Mouse (Mus musculus) induced T-regulatory cell, adult 2 months (primary cell): ENCODE measurements at regions not wholly inside any gene's neighbourhood (a gene's known extent, or its start where the extent isn't known, plus 50 kb on each side); places are given as distances from the start of the nearest gene placed in this dataset.

Experiments
- DNase-seq: peaks from one replicate; pipeline ENCODE4 v3.0.0-alpha.2; 2012; ENCODE audit warnings: low read depth

DNA sequence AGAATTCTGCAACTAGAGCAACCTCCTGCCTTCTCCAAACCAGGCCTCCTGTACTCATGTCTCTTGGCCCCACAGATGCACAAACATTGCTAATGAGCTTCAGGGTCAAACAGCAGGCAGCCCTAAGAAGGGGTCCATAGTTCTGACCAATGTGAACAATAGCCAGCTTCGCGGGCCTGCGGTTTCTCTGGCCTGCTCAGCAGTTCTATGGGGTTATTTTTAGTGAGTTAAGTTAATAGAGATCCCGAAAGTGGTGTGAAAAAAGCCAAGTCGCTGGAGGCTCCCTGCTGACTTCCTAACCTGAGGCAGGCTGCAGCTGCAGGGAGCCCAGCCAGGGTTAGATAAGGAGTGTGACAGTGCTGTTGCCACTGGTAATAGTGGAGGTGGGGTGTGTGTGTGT, 106.6 kb downstream of the Pdcd6ip start:
- no peak for DNase-seq

DNA sequence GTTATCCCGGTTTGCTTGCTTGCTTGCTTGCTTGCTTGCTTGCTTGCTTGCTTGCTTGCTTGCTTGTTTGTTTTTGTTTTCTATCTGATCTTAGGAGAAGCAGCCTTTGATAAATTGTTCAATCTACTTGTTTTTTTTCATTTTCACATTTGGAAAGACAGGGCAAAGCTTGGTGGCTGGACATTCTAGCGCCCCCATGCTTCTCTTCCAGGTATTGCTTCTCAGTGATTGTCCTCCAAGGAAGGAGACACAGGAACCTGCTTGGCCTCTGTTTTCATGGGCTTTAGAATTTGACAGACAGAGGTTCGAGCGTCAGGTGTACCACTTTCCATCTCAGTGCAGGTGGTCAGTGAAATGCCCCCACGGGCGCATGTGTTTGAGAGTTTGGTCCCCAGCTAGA, 120.8 kb downstream of the Pdcd6ip start:
- DNase-seq = no peak

DNA sequence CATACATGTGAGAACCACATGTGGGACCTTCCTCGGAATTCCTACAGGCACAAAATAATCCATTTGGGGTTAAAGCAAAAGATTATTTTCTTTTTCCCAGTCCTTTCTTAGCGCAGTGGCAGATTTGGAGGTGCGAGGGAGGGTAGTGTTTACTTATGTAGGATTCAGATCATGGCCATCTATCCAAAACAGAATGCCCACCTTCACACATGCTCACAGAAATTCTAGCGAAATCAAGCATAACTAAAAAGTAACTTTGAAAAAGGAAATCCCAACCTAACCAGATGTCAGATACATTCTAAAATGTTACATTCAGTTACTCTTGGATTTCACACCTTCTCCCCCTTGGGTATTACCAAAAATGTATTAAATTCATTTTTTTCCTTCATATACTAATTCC, 121.6 kb downstream of the Pdcd6ip start:
- no peak for DNase-seq

- no peak for DNase-seq
Observed at GRCm38 (mm10) chr9:113578221-113578620, 129.8 kb downstream of the Pdcd6ip start.

- no peak for DNase-seq
Observed at GRCm38 (mm10) chr9:113568849-113569248, 139.2 kb downstream of the Pdcd6ip start.

DNA sequence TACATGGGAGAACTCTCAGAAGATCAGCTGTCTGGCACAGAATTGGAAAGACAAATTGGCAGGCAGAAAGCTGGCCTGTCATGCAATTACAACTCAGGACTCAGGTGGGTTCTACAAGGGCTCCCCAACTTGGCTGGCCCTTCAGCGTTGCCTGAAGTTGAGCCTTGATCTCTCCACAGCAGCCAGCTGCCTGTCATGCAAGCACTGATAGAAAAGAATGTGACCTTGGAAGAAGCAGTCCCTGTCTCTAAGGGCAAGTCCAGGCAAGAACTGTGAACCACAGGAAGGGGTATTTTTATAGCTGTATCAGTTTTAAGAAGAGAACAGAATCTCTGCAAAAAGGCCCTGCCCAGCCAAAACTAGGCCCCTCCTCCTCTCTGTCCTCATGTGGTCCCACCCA, 140.4 kb downstream of the Pdcd6ip start:
- no peak for DNase-seq

GRCm38 (mm10) chr9:113566620-113567019, 141.4 kb downstream of the Pdcd6ip start:
- DNase-seq = no peak

DNA sequence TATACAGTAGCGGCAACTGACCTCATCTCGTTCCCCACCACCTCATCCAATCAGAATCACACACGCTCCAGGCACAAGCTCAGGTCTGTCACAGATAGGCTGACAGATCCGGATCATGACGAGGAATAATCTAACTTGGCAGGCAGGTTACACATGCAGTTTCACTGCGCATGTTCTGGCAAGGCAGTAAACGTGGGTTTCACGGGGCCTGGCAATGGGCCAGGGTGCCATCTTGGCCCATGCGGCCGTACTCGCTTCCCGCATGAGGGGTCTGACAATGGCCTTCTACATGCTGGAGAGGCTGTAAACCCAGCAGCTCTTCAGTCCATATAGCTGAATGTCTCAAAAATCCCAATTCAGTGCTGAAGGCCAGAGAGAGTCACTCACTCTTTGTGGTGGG, 154.1 kb downstream of the Pdcd6ip start:
- no peak for DNase-seq

GRCm38 (mm10) chr9:113547458-113547857, 160.6 kb downstream of the Pdcd6ip start:
- DNase-seq = no peak

GRCm38 (mm10) chr9:113528586-113528985, 179.5 kb downstream of the Pdcd6ip start:
- peak; percentile 40 for DNase-seq

DNA sequence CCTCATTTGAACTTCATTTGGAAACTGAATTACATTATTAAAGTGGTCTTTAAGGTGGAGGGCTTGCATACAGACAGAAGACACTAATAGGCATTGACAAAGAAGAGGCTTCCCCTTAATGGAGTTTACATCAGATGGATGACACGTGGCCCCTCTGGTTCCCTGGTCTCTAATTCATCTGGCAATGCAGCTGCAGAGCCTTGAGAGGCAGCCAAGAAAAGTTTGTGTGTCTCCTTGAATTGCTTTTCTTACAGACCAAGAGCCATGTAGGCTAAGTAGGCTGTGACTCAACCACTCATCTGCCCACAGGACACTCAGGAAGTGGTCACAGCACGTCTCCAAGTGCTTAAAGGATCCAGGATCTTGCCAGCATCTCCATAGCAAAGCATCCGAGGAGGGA, 183.8 kb downstream of the Pdcd6ip start:
- no peak for DNase-seq

DNA sequence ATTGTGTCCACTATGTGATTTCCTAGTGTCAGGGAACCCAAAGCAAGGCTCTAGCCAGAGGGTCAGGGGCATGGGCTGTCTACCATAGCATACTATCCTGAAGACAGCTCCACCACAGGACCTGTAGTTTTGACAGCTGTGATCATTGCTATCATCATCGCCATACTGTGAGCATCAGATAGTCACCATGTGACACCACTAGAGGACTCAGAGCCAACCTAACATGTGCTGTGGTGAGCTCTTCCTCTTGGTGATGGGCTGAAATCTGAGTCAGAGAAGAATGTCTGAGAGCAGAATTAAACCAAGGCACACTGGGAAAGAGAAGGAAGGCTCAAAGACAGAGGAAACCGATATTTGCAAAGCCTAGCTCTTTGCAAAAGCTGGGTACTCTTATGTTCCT, 184.9 kb downstream of the Pdcd6ip start:
- no peak for DNase-seq

- DNase-seq = no peak
Observed at GRCm38 (mm10) chr9:113519727-113520126, 188.3 kb downstream of the Pdcd6ip start.

DNA sequence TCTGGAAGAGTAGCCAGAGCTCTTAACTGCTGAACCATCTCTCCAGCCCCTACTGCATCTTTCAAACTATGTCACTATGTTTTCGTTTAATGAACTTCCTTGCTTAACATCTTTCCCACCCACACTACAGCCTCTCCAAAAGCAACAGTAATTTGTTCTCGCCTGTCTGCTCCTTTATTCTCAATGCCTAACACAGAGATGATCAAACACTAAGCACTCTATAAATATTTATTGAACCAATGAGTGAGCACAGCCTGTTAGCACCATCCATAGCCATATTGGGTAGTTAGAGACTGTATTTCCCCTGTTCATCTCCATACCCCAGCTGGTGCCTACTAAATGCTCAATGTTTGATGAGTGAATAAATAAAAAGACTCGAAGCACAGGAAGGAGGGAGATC, 189.6 kb downstream of the Pdcd6ip start:
- no peak for DNase-seq

GRCm38 (mm10) chr9:113517756-113518155, 190.3 kb downstream of the Pdcd6ip start:
- no peak for DNase-seq

DNA sequence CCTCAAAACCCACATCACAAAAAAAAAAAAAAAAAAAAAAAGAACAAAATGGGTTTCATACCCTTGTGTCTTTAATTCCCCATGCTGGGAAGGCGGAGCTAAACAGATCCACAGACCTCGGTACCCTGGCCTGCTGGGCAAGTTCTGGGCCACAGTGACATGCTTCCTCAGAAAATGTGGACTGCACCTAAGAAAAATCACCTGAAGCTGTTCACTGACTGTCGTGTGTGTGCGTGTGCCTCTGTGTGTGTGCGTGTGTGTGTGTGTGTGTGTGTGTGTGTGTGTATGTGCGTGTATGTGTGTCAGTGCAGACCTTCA, 192.4 kb downstream of the Pdcd6ip start:
- no peak for DNase-seq

GRCm38 (mm10) chr9:113514846-113515702, 193.0 kb downstream of the Pdcd6ip start:
- no peak for DNase-seq

DNA sequence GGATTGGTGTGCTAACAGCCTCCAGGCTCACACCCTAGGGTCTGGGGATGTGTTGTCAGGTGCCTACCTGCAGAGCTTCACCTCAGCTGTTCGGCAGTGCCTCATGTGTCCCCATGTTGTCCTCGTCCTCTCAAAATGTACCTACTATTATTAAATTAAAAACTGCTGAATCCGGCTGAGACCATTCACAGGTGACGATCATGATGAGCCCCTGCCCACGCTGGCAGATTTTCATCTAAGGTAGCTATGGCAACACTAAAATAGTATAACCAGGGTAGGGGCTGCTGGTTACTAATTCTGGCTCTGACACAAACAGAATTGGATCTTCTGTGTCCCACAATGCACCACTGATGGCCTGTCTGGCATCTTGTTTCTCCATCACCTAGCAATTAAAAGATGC, 196.8 kb downstream of the Pdcd6ip start:
- no peak for DNase-seq

GRCm38 (mm10) chr9:113509368-113509767, 198.7 kb downstream of the Pdcd6ip start:
- no peak for DNase-seq

- DNase-seq = no peak
Observed at GRCm38 (mm10) chr9:113508821-113509220, 199.2 kb downstream of the Pdcd6ip start.

DNA sequence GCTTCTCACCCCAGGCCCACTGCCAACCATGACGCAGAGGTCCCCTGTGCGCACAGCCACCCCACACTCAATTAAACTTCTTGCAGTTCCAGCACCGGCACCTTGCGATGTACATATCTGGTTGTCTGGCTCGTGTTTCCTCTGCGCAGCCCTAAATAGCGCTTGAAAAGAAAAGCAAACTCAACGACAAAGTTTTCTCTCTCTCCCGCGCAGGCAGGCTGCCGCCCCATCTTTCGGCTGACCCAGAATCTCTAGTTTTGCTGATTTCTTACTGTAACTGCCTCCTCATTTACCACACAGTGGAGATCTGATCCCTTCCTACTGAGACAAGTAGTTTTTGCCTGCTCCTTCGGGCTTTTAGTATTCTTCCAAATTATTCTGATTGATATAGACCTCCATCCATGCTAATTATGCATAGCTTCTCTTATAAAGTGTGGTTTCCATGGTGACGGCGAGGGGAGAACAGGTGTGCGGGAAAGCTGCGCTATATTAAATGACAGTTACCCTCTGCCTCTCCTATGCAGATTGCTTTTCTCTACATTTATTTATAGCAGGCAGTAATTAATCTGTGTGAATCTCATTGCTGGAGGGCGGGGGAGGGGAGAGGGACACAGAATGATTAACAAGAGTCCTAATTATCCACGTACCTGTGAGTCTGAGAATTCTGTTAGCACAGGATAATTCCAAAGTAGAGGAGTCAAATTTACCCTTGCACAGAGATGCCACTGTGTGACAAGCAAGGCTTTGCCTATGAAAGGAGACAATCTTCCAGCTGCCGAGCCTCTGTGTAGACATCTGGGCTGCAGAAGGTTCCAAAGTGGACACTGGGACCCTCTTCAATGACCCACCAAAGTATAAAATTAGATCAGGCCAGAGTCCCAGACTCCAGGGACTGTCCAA, 200.2 kb downstream of the Pdcd6ip start:
- DNase-seq = no peak

DNA sequence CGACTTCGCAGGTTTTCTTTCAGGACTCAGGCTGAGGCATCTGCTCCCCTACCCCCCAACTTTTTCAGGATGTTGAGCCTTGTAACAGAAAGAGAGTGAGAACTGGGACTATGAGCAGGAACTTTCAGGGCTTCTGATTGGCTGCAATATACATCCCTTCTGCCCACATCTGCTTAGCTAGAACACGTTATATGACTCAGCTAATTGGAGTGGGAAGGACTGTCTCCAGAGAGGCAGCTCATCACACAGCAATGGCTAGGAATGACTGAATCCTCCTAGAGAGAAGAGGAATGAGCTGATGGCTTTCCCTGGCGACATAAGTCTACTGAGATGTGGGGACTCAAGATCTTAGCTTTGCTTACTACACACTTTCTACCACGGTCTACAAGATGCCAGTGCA, 208.8 kb downstream of the Pdcd6ip start:
- no peak for DNase-seq

DNA sequence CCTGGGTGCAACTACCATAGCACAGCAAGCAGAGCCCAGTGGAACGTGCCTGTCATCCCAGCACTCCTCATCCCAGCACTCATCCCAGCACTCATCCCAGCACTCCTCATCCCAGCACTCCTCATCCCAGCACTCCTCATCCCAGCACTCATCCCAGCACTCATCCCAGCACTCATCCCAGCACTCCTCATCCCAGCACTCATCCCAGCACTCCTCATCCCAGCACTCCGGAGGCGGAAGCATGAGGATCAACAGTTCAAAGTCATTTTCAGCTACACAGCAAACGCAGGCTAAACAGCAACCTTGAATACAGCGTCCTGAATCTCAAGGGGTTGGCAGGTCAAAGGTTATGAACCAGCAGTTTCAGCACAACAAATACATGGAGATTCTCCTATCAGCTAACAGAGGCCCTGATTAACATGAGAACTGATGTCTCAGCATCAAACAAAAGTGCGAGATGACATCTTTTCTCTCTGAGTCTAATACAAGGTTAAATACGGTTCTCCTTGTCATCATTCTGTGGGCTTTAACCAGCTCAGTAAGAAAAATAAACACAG, 211.8 kb downstream of the Pdcd6ip start:
- DNase-seq = no peak
